Mouse (Mus musculus): ENCODE measurements around the gene Fam189b.

Fam189b gene

DNA sequence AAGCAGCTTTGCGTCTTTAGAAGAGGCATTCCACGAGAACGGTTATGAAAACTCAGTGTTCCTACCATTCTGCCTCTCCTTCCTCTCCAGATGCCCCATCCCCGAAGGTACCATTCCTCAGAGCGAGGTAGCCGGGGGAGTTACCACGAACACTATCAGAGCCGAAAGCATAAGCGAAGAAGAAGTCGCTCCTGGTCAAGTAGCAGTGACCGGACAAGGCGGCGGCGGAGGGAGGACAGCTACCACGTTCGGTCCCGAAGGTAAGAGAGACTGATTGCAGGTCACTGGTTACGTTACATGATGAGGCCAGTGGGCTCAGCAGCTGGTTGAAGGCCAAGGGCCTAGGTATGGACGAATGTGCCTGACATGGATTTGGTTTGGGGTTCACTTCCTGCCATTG is 16.0 kb upstream of the Fam189b start:
- DNase-seq (ENCODE audit: low read depth): no peak

DNA sequence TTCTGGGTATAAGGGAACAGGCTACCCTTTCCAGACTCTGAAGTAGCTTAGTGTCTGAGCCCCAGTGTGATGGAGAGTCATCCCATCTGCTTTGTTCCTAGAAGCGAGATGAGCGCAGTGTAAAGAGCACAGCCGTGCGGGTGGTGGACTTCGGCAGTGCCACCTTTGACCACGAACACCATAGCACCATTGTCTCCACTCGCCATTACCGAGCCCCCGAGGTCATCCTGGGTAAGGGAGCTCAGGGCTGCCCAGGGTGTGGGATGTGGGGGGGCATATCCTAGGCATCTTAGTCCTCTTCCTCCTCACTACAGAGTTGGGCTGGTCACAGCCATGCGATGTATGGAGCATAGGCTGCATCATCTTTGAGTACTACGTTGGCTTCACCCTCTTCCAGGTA is 8.1 kb upstream of the Fam189b start:
- DNase-seq (ENCODE audit: low read depth): no peak

DNA sequence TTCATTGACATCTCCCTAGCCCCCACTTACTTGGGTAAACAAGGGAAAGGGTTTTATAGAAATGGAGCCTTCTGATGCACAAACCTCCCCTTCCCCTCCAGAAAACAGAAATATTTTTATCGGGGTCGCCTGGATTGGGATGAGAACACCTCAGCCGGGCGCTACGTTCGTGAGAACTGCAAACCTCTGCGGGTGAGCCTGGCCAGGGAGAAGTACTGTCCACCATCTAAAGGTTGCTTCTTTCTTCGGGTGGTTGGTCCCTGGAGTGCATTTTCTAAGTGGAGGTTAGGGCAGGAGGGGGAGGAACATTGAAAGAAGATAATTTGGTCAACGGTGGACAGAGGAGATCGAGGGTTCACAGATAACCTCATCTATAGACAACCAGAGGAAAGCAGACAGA is 7.4 kb upstream of the Fam189b start:
- no peak for DNase-seq (ENCODE audit: low read depth)

DNA sequence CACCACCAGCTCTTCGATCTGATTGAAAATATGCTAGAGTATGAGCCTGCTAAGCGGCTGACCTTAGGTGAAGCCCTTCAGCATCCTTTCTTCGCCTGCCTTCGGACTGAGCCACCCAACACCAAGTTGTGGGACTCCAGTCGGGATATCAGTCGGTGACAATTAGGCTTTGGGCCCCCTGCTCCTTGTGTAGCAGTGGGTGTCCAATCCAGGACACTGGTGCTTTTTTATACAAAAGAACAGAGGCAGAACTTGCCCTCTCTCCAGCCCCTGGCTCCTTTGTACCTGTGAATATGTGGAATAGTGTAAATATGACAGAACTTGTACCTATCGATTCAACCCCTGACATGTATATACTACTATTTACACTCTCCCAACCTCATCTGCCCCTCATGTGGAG is 6.5 kb upstream of the Fam189b start:
- DNase-seq (ENCODE audit: low read depth): no peak

DNA sequence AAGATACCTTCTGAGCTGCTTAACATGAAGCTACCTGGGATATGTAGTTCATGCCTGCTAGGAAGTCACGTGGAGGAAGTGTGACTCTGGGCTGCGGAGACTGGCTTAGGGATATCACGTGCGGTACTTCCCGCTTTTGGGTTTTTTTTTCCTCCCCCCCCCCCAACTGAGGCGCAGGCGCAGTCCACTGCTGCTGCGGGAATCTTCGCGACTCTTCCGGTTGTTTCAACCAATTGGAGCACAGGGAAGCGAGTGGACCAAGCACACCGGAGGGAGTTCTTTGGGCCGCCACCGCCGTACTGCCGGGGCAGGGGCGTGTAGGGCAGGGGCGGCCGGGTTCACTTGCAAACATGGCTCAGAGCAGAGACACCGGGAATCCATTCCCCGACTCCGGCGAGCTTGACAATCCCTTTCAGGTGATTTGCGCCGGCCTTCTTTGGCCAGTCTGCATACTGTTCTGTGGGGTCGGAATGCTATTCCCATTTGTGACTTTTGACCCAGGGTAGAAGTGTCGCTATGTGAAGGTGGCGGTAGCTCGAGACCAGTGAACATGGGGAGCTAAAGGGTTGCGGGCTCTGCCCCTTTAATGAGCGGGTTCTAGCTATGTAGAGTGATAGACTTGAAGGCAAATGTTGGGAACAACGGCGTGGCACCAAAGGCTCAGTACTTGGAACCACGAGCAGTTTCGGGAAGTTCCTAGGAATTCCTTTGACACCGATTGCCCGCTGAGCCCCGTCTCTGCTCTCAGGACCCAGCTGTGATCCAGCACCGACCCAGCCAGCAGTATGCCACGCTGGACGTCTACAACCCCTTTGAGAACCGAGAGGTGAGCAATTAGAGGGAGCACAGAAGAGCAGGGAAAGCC is 5.5 kb upstream of the Fam189b start, which contains the start of gene Scamp3:
Gene Scamp3 (plus strand): TSS at position 232 of the 865 bp plus-strand sequence.
- peak; percentile 97 for DNase-seq (ENCODE audit: low read depth)

DNA sequence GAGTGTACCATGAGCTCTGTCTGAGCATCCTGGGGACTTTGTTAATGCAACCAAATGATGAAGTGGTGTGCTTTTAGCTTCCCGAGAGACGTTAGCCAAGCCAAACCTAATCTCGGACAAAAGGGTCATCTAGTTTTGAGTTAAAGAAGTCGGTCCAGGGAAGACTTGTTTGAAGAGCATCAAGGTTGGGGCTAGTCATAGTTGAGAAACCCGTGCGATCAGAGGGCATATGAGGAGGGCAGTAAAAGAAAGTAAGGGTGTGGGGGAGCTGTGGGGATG is 4.9 kb upstream of the Fam189b start:
- DNase-seq (ENCODE audit: low read depth): no peak

DNA sequence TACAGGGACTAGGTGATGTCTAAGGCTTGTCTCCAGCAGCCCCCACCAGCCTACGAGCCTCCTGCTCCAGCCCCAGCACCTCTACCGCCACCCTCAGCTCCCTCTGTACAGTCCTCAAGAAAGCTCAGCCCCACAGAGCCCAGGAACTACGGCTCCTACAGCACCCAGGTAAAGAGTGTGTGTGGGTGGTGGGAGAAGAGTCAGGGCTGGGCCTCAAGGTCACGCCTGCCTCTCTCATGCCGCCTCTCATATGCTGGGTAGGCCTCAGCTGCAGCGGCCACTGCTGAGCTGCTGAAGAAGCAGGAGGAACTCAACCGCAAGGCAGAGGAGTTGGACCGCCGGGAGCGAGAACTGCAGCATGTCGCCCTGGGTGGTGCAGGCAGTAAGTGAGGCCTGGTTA is 3.9 kb upstream of the Fam189b start:
- no peak for DNase-seq (ENCODE audit: low read depth)

DNA sequence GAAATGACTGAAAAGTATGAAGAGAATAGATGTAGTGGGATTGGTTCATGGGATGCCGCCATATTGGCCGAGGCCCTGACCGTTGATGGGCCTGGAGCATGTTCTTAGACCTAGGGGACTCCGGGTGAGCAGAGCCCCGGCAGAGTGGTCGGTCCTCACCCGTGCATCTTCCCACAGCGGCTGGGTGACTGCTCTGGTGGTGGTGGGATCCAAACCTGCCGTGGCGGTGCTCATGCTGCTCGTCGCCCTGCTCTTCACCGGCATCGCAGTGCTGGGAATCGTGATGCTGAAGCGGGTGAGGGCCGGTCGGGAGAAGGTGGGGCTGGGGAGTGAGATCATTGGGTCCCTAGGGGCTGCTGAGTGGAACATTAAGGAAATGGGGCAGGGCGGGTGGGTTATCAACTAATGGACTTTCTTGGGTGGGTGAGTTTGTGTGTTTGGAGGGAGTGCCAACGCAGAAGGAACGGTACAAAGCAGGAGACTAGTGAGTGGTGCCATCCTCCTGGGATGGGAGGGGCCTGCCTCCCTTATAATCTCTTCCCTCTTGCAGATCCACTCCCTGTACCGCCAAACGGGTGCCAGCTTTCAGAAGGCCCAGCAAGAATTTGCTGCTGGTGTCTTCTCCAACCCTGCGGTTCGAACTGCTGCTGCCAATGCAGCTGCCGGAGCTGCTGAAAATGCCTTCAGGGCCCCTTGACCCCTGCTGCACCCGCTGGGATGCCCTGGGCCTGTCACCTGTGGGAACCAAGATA is 1.0 kb upstream of the Fam189b start:
- no peak for DNase-seq (ENCODE audit: low read depth)

DNA sequence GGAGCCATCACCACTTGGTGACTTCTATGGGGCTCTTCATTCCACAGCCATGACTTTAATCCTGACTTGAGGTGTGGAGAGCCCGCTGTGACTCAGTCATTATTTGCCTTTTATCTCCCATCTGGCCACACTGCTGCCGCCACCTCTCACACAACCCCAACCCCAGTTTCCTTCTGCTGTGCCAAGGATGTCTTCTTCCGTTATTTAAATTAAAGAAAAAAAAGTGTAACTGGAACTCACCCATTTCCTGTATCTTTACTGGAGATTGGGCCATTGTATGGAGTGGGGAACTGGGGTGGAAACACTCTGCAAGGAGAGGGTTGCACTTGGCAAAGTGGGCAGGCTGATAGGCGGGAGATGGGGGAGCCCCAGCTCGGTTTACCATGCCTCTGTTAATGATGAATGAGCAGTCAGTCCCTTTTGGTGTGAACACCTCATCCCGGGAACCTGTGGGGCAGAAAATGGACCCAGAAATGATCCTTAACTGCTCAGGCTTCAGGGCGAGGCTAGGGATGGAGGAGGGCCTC is 349 bp upstream of the Fam189b start:
- DNase-seq (ENCODE audit: low read depth): no peak

DNA sequence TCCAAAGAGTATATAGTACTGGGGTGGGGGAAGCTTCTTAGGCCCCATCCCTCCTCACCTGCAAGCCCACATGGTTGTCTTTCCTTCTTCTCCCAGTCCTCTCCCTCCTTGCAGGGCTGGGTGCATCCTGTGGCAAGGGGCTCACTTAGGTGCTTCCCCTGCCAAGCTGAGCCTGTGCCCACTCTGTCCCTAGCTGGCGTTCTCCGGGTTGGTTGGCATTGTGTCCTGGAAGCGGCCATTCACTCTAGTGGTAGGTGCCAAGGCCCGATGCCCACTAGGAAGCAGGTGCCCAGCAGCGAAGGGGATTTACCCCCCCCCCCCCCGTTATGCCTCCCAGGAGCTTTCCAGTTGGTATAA is 994 bp downstream of the Fam189b start:
- no peak for DNase-seq (ENCODE audit: low read depth)

DNA sequence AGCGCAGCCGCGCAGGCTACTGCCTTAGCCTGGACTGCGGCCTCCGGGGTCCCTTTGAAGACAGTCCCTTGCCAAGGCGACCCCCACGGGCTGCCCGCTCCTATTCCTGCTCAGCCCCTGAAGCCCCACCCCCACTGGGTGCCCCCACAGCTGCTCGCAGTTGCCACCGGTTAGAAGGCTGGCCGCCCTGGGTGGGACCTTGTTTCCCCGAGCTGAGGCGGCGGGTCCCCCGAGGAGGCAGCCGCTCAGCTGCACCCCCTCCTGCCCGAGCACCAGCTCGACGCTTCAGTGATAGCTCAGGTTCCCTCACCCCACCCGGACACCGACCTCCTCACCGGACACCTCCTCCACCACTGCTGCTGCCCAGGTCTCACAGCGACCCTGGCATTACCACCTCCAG is 4.3 kb downstream of the Fam189b start:
- no peak for DNase-seq (ENCODE audit: low read depth)

DNA sequence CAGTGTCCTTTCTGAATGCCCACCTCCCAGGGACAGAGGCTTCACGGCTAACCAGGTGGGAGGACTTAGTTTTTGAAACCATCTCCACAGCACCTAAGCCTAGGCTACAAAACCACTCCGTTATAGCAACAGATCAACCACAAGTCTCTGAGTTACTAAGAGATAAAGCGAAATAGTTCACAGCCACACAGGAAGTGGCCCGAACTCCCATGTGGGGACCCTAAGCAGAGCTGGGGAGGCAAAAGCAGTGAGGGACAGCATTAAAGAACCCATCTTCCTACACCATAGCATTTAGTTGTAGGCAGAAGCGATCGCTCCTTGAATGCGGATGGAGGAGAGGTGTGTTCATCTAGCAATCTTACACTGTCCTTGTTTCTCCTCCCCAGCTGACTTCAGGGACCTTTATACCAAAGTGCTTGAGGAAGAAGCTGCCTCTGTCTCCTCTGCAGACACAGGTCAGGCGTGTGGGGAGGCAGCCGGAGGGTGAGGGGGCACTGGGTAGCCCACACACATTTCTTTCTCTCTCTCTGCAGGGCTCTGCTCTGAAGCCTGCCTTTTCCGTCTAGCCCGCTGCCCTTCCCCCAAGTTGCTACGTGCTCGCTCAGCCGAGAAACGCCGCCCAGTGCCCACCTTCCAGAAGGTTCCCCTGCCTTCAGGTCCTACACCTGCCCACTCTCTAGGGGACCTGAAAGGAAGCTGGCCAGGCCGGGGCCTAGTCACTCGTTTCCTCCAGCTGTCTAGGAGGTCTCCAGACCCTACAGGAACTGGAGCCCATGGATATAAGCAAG is 4.9 kb downstream of the Fam189b start:
- peak; percentile 69 for DNase-seq (ENCODE audit: low read depth)

DNA sequence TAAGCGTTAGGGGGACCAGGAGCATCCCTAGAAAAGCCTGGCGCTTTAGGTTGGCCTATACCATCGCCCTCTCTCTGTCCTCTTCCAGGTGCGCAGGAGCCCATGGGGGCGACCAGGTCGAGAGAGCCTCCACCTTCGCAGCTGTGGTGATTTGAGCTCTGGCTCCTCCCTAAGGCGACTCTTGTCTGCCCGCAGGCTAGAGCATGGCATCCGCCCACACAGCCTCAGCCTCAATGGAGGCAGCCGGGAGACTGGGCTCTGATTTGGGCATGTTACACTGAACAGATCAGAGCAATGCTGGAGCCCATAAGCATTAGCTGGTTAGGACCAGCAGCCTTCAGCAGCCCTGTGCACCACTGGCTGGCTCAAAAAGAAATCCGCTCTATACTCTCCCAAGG is 5.5 kb downstream of the Fam189b start:
- peak; percentile 68 for DNase-seq (ENCODE audit: low read depth)

DNA sequence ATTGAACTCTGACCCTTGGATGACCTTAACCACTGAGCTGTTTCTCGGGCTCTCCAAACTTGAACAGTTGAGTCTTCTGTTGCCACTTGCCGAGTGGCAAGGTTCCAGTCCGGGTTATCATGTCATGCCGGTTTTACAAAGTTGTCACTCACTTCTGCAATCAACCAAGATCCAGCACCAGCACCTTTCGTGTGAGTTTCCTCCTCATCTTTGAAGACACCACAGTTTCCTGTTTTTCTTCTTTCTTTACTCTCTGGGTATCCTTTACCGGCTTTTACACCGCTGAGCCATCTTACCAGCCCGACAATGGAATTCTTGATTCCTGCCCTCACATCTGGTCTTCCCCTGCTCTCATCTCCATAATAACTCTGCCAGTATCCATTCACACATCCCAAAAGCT is 7.5 kb downstream of the Fam189b start:
- DNase-seq (ENCODE audit: low read depth): peak; percentile 82

DNA sequence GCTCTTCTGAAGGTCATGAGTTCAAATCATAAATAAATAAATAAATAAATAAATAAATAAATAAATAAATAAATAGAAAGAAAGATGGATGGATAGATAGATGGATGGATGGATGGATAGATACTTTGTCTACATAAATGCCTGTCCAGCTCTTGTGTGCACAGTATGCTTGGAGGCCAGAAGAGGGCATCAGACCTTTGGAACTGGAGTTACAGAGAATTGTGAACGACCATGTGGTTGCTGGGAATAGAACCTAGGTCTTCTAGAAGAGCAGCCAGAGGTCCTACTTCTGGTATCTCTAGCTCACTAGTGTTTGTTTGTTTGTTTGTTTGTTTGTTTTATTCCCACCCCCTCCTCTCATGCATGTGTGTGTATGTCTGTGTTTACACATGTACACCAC is 10.4 kb downstream of the Fam189b start:
- DNase-seq (ENCODE audit: low read depth): no peak

DNA sequence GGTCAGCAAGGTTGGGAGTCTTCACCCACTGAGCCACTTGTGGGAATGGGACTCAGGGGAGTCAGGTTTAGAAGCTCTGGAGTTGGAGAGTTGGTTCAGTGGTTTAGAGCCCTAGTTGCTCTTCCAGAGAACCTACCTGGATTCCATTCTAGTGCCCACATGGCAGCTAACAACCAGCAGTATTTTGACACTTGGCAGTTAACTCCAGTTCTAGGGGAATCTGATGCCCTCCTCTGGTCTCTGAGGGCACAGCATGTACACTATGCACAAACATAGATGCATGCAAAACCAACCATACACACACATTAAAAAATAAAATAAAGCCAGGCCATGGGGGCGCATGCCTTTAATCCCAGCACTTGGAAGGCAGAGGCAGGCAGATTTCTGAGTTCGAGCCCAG is 10.9 kb downstream of the Fam189b start:
- peak; percentile 83 for DNase-seq (ENCODE audit: low read depth)

DNA sequence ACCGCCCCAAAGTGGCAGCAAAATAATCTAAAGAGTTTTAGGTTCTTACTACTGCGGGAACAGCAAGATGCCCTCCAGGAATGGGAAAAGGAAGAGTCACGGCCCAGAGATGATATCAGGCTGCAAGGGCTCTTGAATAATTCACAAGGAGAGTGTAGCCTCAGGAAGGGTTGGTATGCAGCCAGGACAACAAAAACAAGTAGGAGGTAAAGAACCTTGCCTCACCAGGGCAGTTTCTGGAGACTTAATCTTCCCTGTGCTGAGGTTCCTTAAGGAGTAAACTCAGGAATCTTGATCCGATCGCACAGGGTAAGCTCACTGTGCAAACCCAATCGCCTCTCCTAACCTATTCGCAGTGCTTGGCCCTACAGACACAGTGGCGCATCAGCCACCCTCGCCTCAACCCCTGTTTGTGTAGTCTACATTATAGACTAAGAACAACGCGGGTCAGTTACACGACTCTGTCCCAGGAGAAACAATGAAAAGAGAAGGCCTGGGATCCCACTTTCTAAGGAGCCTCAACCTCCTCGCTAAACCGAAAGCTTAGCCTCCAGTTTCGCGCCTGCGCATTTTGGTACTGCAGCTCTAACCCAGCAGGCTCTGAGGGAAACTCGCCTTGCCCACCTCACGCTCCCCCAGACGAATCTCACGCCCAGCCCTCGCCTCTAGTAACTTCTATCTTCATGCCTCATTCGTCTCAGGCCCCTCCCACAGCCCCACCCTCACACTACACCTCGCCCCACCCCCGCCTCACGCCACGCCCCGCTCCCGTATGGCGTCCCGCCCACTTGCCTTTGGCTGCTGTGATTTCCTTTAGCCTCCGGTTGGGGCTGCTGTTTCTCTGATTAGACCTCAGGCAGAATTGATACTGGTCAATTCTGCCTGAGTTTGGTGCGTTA is 13.3 kb downstream of the Fam189b start:
- peak; percentile 93 for DNase-seq (ENCODE audit: low read depth)

DNA sequence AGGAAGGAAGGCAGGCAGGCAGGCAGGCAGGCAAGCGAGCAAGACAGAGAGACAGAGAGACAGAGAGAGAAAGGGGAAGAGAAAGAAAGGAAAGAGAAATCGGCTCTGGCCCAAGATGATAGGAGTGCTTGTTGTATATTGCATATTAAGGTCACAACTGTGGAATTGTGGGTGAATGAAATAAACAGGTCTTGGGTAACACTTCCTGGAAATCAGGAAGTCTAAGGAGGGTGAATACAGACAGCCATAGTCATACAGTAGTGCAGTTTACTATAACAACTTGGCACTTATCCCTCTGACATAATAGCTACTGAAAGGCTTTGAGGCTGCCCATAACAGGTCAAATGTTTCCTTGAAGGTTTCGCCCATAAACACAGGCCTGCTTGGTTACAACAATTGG is 16.9 kb downstream of the Fam189b start:
- DNase-seq (ENCODE audit: low read depth): no peak

DNA sequence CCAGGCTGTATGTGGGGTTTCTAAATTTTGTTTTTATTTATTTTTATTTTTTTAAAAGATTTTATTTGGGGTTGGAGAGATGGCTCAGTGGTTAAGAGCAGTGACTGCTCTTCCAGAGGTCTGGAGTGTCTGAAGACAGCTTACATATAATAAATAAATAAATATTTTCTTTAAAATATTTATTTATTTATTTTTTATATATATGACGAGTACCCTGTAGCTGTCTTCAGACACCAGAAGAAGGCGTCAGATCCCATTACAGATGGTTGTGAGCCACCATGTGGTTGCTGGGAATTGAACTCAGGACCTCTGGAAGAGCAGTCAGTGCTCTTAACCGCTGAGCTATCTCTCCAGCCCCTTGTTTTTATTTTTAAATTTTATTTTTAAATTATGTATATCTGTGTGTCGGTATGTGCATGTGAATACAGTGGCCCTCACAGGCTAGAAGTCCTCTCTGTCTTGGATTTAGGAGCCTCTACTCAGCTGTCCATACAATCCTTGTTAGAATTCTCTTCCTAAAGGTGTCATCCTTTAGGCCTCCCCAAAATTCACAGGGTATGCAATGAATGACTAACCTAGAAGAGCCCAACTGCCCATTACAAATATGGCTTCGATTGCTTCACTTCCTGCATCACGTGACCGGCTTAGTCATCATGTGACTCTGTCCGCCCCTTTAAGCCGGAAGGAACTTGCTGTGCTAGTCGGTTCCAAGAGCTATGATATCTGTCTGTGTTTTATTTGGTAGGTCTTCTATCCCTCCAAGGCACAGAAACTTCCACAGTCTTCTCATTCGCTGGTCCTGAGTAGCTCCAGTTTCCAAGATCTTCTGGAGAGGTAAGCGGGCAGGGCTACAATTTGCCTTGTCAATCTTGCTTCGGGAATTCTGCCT is 19.6 kb downstream of the Fam189b start, which contains the start of gene Gba:
Gene Gba (plus strand): TSS at position 676 of the 889 bp plus-strand sequence.
- DNase-seq (ENCODE audit: low read depth): peak; percentile 96

DNA sequence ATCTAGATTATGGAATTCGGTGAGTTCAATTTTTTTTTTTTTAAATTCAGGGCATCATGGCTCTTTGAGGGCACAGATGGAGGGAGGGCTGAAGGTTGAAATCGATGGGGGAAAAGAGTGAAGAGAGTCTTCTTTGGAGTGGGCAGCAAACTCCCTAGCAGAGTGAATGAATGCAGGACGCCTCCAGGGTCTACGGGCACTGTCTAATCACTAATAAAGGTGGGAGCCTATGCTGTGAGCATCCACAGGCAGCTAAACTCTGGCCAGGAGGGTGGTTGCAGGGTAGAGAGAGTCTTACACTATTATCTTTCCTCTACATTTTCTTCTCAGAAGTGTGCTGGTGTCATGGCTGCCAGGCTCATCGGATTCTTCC is 20.2 kb downstream of the Fam189b start:
- DNase-seq (ENCODE audit: low read depth): no peak

DNA sequence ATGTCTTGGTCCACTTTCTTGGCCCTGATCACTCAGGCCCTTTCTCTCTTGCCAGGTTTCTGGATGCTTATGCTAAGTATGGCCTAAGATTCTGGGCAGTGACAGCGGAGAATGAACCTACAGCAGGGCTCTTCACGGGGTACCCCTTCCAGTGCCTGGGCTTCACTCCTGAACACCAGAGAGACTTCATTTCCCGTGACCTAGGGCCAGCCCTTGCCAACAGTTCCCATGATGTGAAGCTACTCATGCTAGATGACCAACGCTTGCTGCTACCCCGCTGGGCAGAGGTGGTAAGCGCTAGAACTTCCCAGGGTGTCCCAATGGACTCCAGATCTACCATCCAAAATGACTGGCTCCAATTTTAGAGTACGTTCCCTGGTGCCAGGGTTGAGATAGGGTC is 23.1 kb downstream of the Fam189b start:
- DNase-seq (ENCODE audit: low read depth): no peak

All from naive thymus-derived CD4-positive, alpha-beta T cell, adult 2 months (primary cell).